Mouse (Mus musculus): Measurements from ENCODE around the gene Fut9. TPM values are rescaled to one million over a fixed set of nuclear protein-coding genes. Genes with fewer than 3 reads are reported as not detected.
A peak's percentile ranks its signal among the peaks of the same experiment; 100 is the strongest.

Fut9 gene
- 0.04 and 0.05 TPM in 2 replicates for polyA plus RNA-seq (2014; fragmentation: Nextera tagmentation; extraction: Ambion mirVana)

- no peak for ATAC-seq (ENCODE audit: insufficient number of reproducible peaks, insufficient read depth, low FRiP score, low read depth)
- Histone ChIP-seq H3K36me3 (ENCODE audit: control insufficient read depth, insufficient read depth, low read length) (no peaks in the 10 kb centered on the region), H3K9me3 (ENCODE audit: control insufficient read depth, low read length) (no peaks in the 10 kb centered on the region), H3K4me1 (ENCODE audit: control insufficient read depth in 2 of 2, insufficient read depth in 2 of 2, low read length in 2 of 2) (peaks cover 3 to 9% of the 10 kb centered on the region in 2 experiments; a peak in 3 of 4 replicates), H3K4me3 (ENCODE audit: control insufficient read depth in 1 of 2, insufficient read depth in 1 of 2, low read depth in 1 of 2, low read length in 2 of 2) (peak within 1 kb of the TSS; percentile 36 to 46), H3K27me3 (ENCODE audit: control insufficient read depth, insufficient read depth, low read length) (peaks cover 26% of the 10 kb centered on the region), H3K4me2 (ENCODE audit: low read length) (peak within 1 kb of the TSS; percentile 90), H3K9ac (ENCODE audit: low read length) (no peak within 1 kb of the TSS), H3K27ac (replicated peaks in 1 of 2; ENCODE audit: control insufficient read depth in 1 of 2, insufficient read depth in 1 of 2, low read depth in 2 of 2, low read length in 2 of 2) (no peak within 1 kb of the TSS)
- under 1% methylated on average over 50 of the region's 52 CpGs for WGBS
Observed at GRCm38 (mm10) chr4:25799476-25800283, at the start of gene Fut9. Fut9 (minus strand) TSS chr4:25800244.

GRCm38 (mm10) chr4:25815783-25816182 is 15.7 kb upstream of the Fut9 start:
- WGBS, result 81% methylated on average over 7 of the region's 7 CpGs
- Histone ChIP-seq H3K4me3 (ENCODE audit: control insufficient read depth in 1 of 2, insufficient read depth in 1 of 2, low read depth in 1 of 2, low read length in 2 of 2) (no peak overlapping the region), H3K4me2 (ENCODE audit: low read length) (no peak overlapping the region), H3K9me3 (ENCODE audit: control insufficient read depth, low read length) (no peaks in the 10 kb centered on the region), H3K27me3 (ENCODE audit: control insufficient read depth, insufficient read depth, low read length) (no peaks in the 10 kb centered on the region), H3K4me1 (ENCODE audit: control insufficient read depth in 2 of 2, insufficient read depth in 2 of 2, low read length in 2 of 2) (no peaks in the 10 kb centered on the region), H3K36me3 (ENCODE audit: control insufficient read depth, insufficient read depth, low read length) (no peaks in the 10 kb centered on the region), H3K27ac (replicated peaks in 1 of 2; ENCODE audit: control insufficient read depth in 1 of 2, insufficient read depth in 1 of 2, low read depth in 2 of 2, low read length in 2 of 2) (no peak overlapping the region), H3K9ac (ENCODE audit: low read length) (no peak overlapping the region)
- ATAC-seq (ENCODE audit: insufficient number of reproducible peaks, insufficient read depth, low FRiP score, low read depth), result no peak

- H3K9ac ChIP-seq (ENCODE audit: low read length), result no peak overlapping the region
- 77% methylated on average over 1 of the region's 1 CpGs for WGBS
- no peak for ATAC-seq (ENCODE audit: insufficient number of reproducible peaks, insufficient read depth, low FRiP score, low read depth)
Observed at GRCm38 (mm10) chr4:25813340-25813739, 13.3 kb upstream of the Fut9 start.

GRCm38 (mm10) chr4:25810058-25810457 is 10.0 kb upstream of the Fut9 start:
- Histone ChIP-seq H3K4me3 (ENCODE audit: control insufficient read depth in 1 of 2, insufficient read depth in 1 of 2, low read depth in 1 of 2, low read length in 2 of 2) (no peak overlapping the region), H3K27ac (replicated peaks in 1 of 2; ENCODE audit: control insufficient read depth in 1 of 2, insufficient read depth in 1 of 2, low read depth in 2 of 2, low read length in 2 of 2) (no peak overlapping the region), H3K4me1 (ENCODE audit: control insufficient read depth in 2 of 2, insufficient read depth in 2 of 2, low read length in 2 of 2) (no peaks in the 10 kb centered on the region), H3K9ac (ENCODE audit: low read length) (no peak overlapping the region), H3K9me3 (ENCODE audit: control insufficient read depth, low read length) (no peaks in the 10 kb centered on the region), H3K27me3 (ENCODE audit: control insufficient read depth, insufficient read depth, low read length) (no peaks in the 10 kb centered on the region), H3K4me2 (ENCODE audit: low read length) (no peak overlapping the region), H3K36me3 (ENCODE audit: control insufficient read depth, insufficient read depth, low read length) (no peaks in the 10 kb centered on the region)
- WGBS, result 73% methylated on average over 1 of the region's 1 CpGs
- ATAC-seq (ENCODE audit: insufficient number of reproducible peaks, insufficient read depth, low FRiP score, low read depth), result no peak

More at GRCm38 (mm10) chr4:25813340-25813739, 13.3 kb upstream of the Fut9 start:
- no peaks in the 10 kb centered on the region for H3K9me3 ChIP-seq (ENCODE audit: control insufficient read depth, low read length)
- no peak overlapping the region for H3K27ac ChIP-seq (replicated peaks in 1 of 2; ENCODE audit: control insufficient read depth in 1 of 2, insufficient read depth in 1 of 2, low read depth in 2 of 2, low read length in 2 of 2)
- H3K27me3 ChIP-seq (ENCODE audit: control insufficient read depth, insufficient read depth, low read length), result no peaks in the 10 kb centered on the region
- no peaks in the 10 kb centered on the region for H3K4me1 ChIP-seq (ENCODE audit: control insufficient read depth in 2 of 2, insufficient read depth in 2 of 2, low read length in 2 of 2)
- H3K4me3 ChIP-seq (ENCODE audit: control insufficient read depth in 1 of 2, insufficient read depth in 1 of 2, low read depth in 1 of 2, low read length in 2 of 2), result no peak overlapping the region
- no peak overlapping the region for H3K4me2 ChIP-seq (ENCODE audit: low read length)
- no peaks in the 10 kb centered on the region for H3K36me3 ChIP-seq (ENCODE audit: control insufficient read depth, insufficient read depth, low read length)

- H3K4me2 ChIP-seq (ENCODE audit: low read length), result no peak overlapping the region
- H3K27ac ChIP-seq (replicated peaks in 1 of 2; ENCODE audit: control insufficient read depth in 1 of 2, insufficient read depth in 1 of 2, low read depth in 2 of 2, low read length in 2 of 2), result no peak overlapping the region
- H3K9me3 ChIP-seq (ENCODE audit: control insufficient read depth, low read length), result no peaks in the 10 kb centered on the region
- H3K27me3 ChIP-seq (ENCODE audit: control insufficient read depth, insufficient read depth, low read length), result peaks cover 26% of the 10 kb centered on the region
- H3K36me3 ChIP-seq (ENCODE audit: control insufficient read depth, insufficient read depth, low read length), result no peaks in the 10 kb centered on the region
- H3K9ac ChIP-seq (ENCODE audit: low read length), result no peak overlapping the region
- WGBS, result 72% methylated on average over 2 of the region's 2 CpGs
- H3K4me3 ChIP-seq (ENCODE audit: control insufficient read depth in 1 of 2, insufficient read depth in 1 of 2, low read depth in 1 of 2, low read length in 2 of 2), result no peak overlapping the region
- peaks cover 3 to 9% of the 10 kb centered on the region in 2 experiments; a peak in 3 of 4 replicates for H3K4me1 ChIP-seq (ENCODE audit: control insufficient read depth in 2 of 2, insufficient read depth in 2 of 2, low read length in 2 of 2)
- no peak for ATAC-seq (ENCODE audit: insufficient number of reproducible peaks, insufficient read depth, low FRiP score, low read depth)
Observed at GRCm38 (mm10) chr4:25801751-25802150, 1.7 kb upstream of the Fut9 start.

GRCm38 (mm10) chr4:25800284-25800616 is 206 bp upstream of the Fut9 start:
- Histone ChIP-seq H3K9me3 (ENCODE audit: control insufficient read depth, low read length) (no peaks in the 10 kb centered on the region), H3K4me2 (ENCODE audit: low read length) (peak overlapping the region; percentile 90), H3K4me3 (ENCODE audit: control insufficient read depth in 1 of 2, insufficient read depth in 1 of 2, low read depth in 1 of 2, low read length in 2 of 2) (peak overlapping the region; percentile 36 to 46; a peak in 3 of 4 replicates), H3K9ac (ENCODE audit: low read length) (no peak overlapping the region), H3K27me3 (ENCODE audit: control insufficient read depth, insufficient read depth, low read length) (peaks cover 26% of the 10 kb centered on the region), H3K4me1 (ENCODE audit: control insufficient read depth in 2 of 2, insufficient read depth in 2 of 2, low read length in 2 of 2) (peaks cover 3 to 9% of the 10 kb centered on the region in 2 experiments; a peak in 3 of 4 replicates), H3K36me3 (ENCODE audit: control insufficient read depth, insufficient read depth, low read length) (no peaks in the 10 kb centered on the region), H3K27ac (replicated peaks in 1 of 2; ENCODE audit: control insufficient read depth in 1 of 2, insufficient read depth in 1 of 2, low read depth in 2 of 2, low read length in 2 of 2) (no peak overlapping the region)
- ATAC-seq (ENCODE audit: insufficient number of reproducible peaks, insufficient read depth, low FRiP score, low read depth), result no peak
- 5% methylated on average over 5 of the region's 5 CpGs for WGBS

- H3K9ac ChIP-seq (ENCODE audit: low read length), result no peak overlapping the region
- WGBS, result 4% methylated on average over 7 of the region's 7 CpGs
Observed at GRCm38 (mm10) chr4:25799051-25799475, 981 bp downstream of the Fut9 start.

More at GRCm38 (mm10) chr4:25799051-25799475, 981 bp downstream of the Fut9 start:
- Histone ChIP-seq H3K27me3 (ENCODE audit: control insufficient read depth, insufficient read depth, low read length) (peaks cover 26% of the 10 kb centered on the region), H3K4me3 (ENCODE audit: control insufficient read depth in 1 of 2, insufficient read depth in 1 of 2, low read depth in 1 of 2, low read length in 2 of 2) (peak overlapping the region; percentile 36 to 46), H3K9me3 (ENCODE audit: control insufficient read depth, low read length) (no peaks in the 10 kb centered on the region), H3K4me2 (ENCODE audit: low read length) (peak overlapping the region; percentile 90), H3K27ac (replicated peaks in 1 of 2; ENCODE audit: control insufficient read depth in 1 of 2, insufficient read depth in 1 of 2, low read depth in 2 of 2, low read length in 2 of 2) (no peak overlapping the region), H3K4me1 (ENCODE audit: control insufficient read depth in 2 of 2, insufficient read depth in 2 of 2, low read length in 2 of 2) (peaks cover 3 to 9% of the 10 kb centered on the region in 2 experiments; a peak in 3 of 4 replicates), H3K36me3 (ENCODE audit: control insufficient read depth, insufficient read depth, low read length) (no peaks in the 10 kb centered on the region)
- no peak for ATAC-seq (ENCODE audit: insufficient number of reproducible peaks, insufficient read depth, low FRiP score, low read depth)

All from heart, embryonic 14.5 days (tissue).